Mouse (Mus musculus): Measurements from ENCODE around the gene Rac2. TPM values are rescaled to one million over a fixed set of nuclear protein-coding genes. Genes with fewer than 3 reads are reported as not detected.

Rac2 gene
- 8.3 and 10.4 TPM in 2 replicates for polyA plus RNA-seq (2015; fragmentation: Nextera tagmentation; extraction: Ambion mirVana)

GRCm38 (mm10) chr15:78572658-78573397 lies at the start of gene Rac2:
Gene Rac2, minus strand, starts transcription at chr15:78572783.
- Histone ChIP-seq H3K9me3 (ENCODE audit: low read length) (no peaks in the 10 kb centered on the region), H3K4me1 (ENCODE audit: insufficient read depth, low read length) (no peaks in the 10 kb centered on the region), H3K36me3 (ENCODE audit: insufficient read depth, low read length) (no peaks in the 10 kb centered on the region), H3K4me2 (replicated peaks; ENCODE audit: low read depth, low read length) (no peak within 1 kb of the TSS), H3K4me3 (ENCODE audit: low read length) (no peak within 1 kb of the TSS), H3K27ac (ENCODE audit: low read length) (no peak within 1 kb of the TSS), H3K9ac (replicated peaks; ENCODE audit: low read length) (no peak within 1 kb of the TSS), H3K27me3 (ENCODE audit: insufficient read depth, low read length) (no peaks in the 10 kb centered on the region)
- WGBS, result 81% methylated on average over 8 of the region's 8 CpGs
- no peak for ATAC-seq (ENCODE audit: low FRiP score, low TSS enrichment)

GRCm38 (mm10) chr15:78616973-78617372 lies 44.4 kb upstream of the Rac2 start:
- H3K27me3 ChIP-seq (ENCODE audit: insufficient read depth, low read length), result no peaks in the 10 kb centered on the region
- H3K4me2 ChIP-seq (replicated peaks; ENCODE audit: low read depth, low read length), result no peak overlapping the region
- ATAC-seq (ENCODE audit: low FRiP score, low TSS enrichment), result no peak
- no peaks in the 10 kb centered on the region for H3K4me1 ChIP-seq (ENCODE audit: insufficient read depth, low read length)
- no peak overlapping the region for H3K9ac ChIP-seq (replicated peaks; ENCODE audit: low read length)
- WGBS, result 70% methylated on average over 2 of the region's 2 CpGs
- H3K36me3 ChIP-seq (ENCODE audit: insufficient read depth, low read length), result no peaks in the 10 kb centered on the region
- no peaks in the 10 kb centered on the region for H3K9me3 ChIP-seq (ENCODE audit: low read length)
- H3K27ac ChIP-seq (ENCODE audit: low read length), result no peak overlapping the region
- no peak overlapping the region for H3K4me3 ChIP-seq (ENCODE audit: low read length)

- Histone ChIP-seq H3K4me3 (ENCODE audit: low read length) (no peak overlapping the region), H3K9ac (replicated peaks; ENCODE audit: low read length) (no peak overlapping the region), H3K36me3 (ENCODE audit: insufficient read depth, low read length) (no peaks in the 10 kb centered on the region), H3K27me3 (ENCODE audit: insufficient read depth, low read length) (no peaks in the 10 kb centered on the region), H3K27ac (ENCODE audit: low read length) (no peak overlapping the region), H3K9me3 (ENCODE audit: low read length) (no peaks in the 10 kb centered on the region), H3K4me2 (replicated peaks; ENCODE audit: low read depth, low read length) (no peak overlapping the region), H3K4me1 (ENCODE audit: insufficient read depth, low read length) (peaks cover 3% of the 10 kb centered on the region; the same call in 1 of the 2 replicates)
- no peak for ATAC-seq (ENCODE audit: low FRiP score, low TSS enrichment)
- 82% methylated on average over 7 of the region's 7 CpGs for WGBS
Observed at GRCm38 (mm10) chr15:78614536-78614935, 42.0 kb upstream of the Rac2 start.

GRCm38 (mm10) chr15:78610705-78611462 lies 38.3 kb upstream of the Rac2 start:
- Histone ChIP-seq H3K4me3 (ENCODE audit: low read length) (no peak overlapping the region), H3K36me3 (ENCODE audit: insufficient read depth, low read length) (no peaks in the 10 kb centered on the region), H3K4me1 (ENCODE audit: insufficient read depth, low read length) (peaks cover 3% of the 10 kb centered on the region; the same call in 1 of the 2 replicates), H3K4me2 (replicated peaks; ENCODE audit: low read depth, low read length) (no peak overlapping the region), H3K9me3 (ENCODE audit: low read length) (no peaks in the 10 kb centered on the region), H3K27ac (ENCODE audit: low read length) (no peak overlapping the region), H3K27me3 (ENCODE audit: insufficient read depth, low read length) (no peaks in the 10 kb centered on the region), H3K9ac (replicated peaks; ENCODE audit: low read length) (no peak overlapping the region)
- ATAC-seq (ENCODE audit: low FRiP score, low TSS enrichment), result no peak
- WGBS, result 51% methylated on average over 12 of the region's 12 CpGs

- no peak overlapping the region for H3K4me3 ChIP-seq (ENCODE audit: low read length)
- ATAC-seq (ENCODE audit: low FRiP score, low TSS enrichment), result no peak
- peaks cover 9% of the 10 kb centered on the region; the same call in 1 of the 2 replicates for H3K4me1 ChIP-seq (ENCODE audit: insufficient read depth, low read length)
- no peak overlapping the region for H3K9ac ChIP-seq (replicated peaks; ENCODE audit: low read length)
- no peaks in the 10 kb centered on the region for H3K36me3 ChIP-seq (ENCODE audit: insufficient read depth, low read length)
- no peak overlapping the region for H3K27ac ChIP-seq (ENCODE audit: low read length)
- no peaks in the 10 kb centered on the region for H3K27me3 ChIP-seq (ENCODE audit: insufficient read depth, low read length)
- H3K9me3 ChIP-seq (ENCODE audit: low read length), result no peaks in the 10 kb centered on the region
- no peak overlapping the region for H3K4me2 ChIP-seq (replicated peaks; ENCODE audit: low read depth, low read length)
- 71% methylated on average over 4 of the region's 4 CpGs for WGBS
Observed at GRCm38 (mm10) chr15:78607463-78607862, 34.9 kb upstream of the Rac2 start.

- H3K4me2 ChIP-seq (replicated peaks; ENCODE audit: low read depth, low read length), result no peak overlapping the region
- no peaks in the 10 kb centered on the region for H3K27me3 ChIP-seq (ENCODE audit: insufficient read depth, low read length)
- H3K4me3 ChIP-seq (ENCODE audit: low read length), result no peak overlapping the region
- H3K9ac ChIP-seq (replicated peaks; ENCODE audit: low read length), result no peak overlapping the region
- H3K27ac ChIP-seq (ENCODE audit: low read length), result no peak overlapping the region
- 90% methylated on average over 6 of the region's 6 CpGs for WGBS
- no peak for ATAC-seq (ENCODE audit: low FRiP score, low TSS enrichment)
- H3K36me3 ChIP-seq (ENCODE audit: insufficient read depth, low read length), result no peaks in the 10 kb centered on the region
- H3K4me1 ChIP-seq (ENCODE audit: insufficient read depth, low read length), result peaks cover 8% of the 10 kb centered on the region; the same call in 1 of the 2 replicates
- no peaks in the 10 kb centered on the region for H3K9me3 ChIP-seq (ENCODE audit: low read length)
Observed at GRCm38 (mm10) chr15:78606059-78606458, 33.5 kb upstream of the Rac2 start.

- H3K4me3 ChIP-seq (ENCODE audit: low read length), result no peak overlapping the region
- H3K36me3 ChIP-seq (ENCODE audit: insufficient read depth, low read length), result no peaks in the 10 kb centered on the region
- H3K9me3 ChIP-seq (ENCODE audit: low read length), result no peaks in the 10 kb centered on the region
- peaks cover 5% of the 10 kb centered on the region; the same call in 1 of the 2 replicates for H3K4me1 ChIP-seq (ENCODE audit: insufficient read depth, low read length)
- no peaks in the 10 kb centered on the region for H3K27me3 ChIP-seq (ENCODE audit: insufficient read depth, low read length)
- H3K27ac ChIP-seq (ENCODE audit: low read length), result no peak overlapping the region
- H3K4me2 ChIP-seq (replicated peaks; ENCODE audit: low read depth, low read length), result no peak overlapping the region
- no peak for ATAC-seq (ENCODE audit: low FRiP score, low TSS enrichment)
- no peak overlapping the region for H3K9ac ChIP-seq (replicated peaks; ENCODE audit: low read length)
- 38% methylated on average over 3 of the region's 3 CpGs for WGBS
Observed at GRCm38 (mm10) chr15:78605371-78605791, 32.8 kb upstream of the Rac2 start.

- Histone ChIP-seq H3K9ac (replicated peaks; ENCODE audit: low read length) (no peak overlapping the region), H3K27me3 (ENCODE audit: insufficient read depth, low read length) (no peaks in the 10 kb centered on the region), H3K4me2 (replicated peaks; ENCODE audit: low read depth, low read length) (no peak overlapping the region), H3K4me3 (ENCODE audit: low read length) (no peak overlapping the region), H3K4me1 (ENCODE audit: insufficient read depth, low read length) (peaks cover 5% of the 10 kb centered on the region; the same call in 1 of the 2 replicates), H3K9me3 (ENCODE audit: low read length) (no peaks in the 10 kb centered on the region), H3K27ac (ENCODE audit: low read length) (no peak overlapping the region), H3K36me3 (ENCODE audit: insufficient read depth, low read length) (no peaks in the 10 kb centered on the region)
- WGBS, result 67% methylated on average over 6 of the region's 6 CpGs
- ATAC-seq (ENCODE audit: low FRiP score, low TSS enrichment), result no peak
Observed at GRCm38 (mm10) chr15:78604255-78604654, 31.7 kb upstream of the Rac2 start.

- no peaks in the 10 kb centered on the region for H3K27me3 ChIP-seq (ENCODE audit: insufficient read depth, low read length)
- peaks cover 5% of the 10 kb centered on the region; the same call in 1 of the 2 replicates for H3K4me1 ChIP-seq (ENCODE audit: insufficient read depth, low read length)
- no peak overlapping the region for H3K4me2 ChIP-seq (replicated peaks; ENCODE audit: low read depth, low read length)
- ATAC-seq (ENCODE audit: low FRiP score, low TSS enrichment), result no peak
- H3K9me3 ChIP-seq (ENCODE audit: low read length), result no peaks in the 10 kb centered on the region
- H3K27ac ChIP-seq (ENCODE audit: low read length), result no peak overlapping the region
- no peak overlapping the region for H3K4me3 ChIP-seq (ENCODE audit: low read length)
- H3K36me3 ChIP-seq (ENCODE audit: insufficient read depth, low read length), result no peaks in the 10 kb centered on the region
- WGBS, result 73% methylated on average over 6 of the region's 6 CpGs
- H3K9ac ChIP-seq (replicated peaks; ENCODE audit: low read length), result no peak overlapping the region
Observed at GRCm38 (mm10) chr15:78601180-78601579, 28.6 kb upstream of the Rac2 start.
